Comparison of ENCODE assay signal across 16 mouse cellular contexts in the genomic region with DNA sequence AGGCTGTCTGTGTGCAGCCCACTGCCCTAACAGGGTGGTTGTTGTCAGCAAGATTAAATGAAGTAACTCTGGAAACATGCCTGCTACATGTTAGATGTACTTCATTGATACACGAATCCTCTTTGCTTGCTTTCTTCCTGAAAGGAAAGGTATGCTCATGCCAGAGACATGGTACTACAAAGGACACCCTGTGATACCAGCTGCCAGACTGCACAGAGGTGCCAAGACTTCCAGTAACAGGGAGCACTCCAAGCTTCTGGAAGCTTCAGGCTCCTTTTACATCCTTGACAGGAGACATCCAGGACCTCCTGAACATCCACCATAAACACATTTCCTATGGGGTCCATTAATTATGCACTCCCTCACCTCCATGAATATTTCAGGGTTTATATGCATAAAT.
"Had no signal": no experiment of that assay in that cellular context is flagged by ENCODE, and none has a peak within 500 bp of the region (broad histone marks: within the 10 kb centered on the region; RNA-seq: fewer than 3 reads in every experiment).

No protein-coding gene starts in this region.

- H3K4me1 ChIP-seq: limb, embryonic 10.5 days; liver, embryonic 15.5 days; megakaryocyte, embryonic 14.5 days; stomach, embryonic 15.5 days had no signal

- H3K9me3 ChIP-seq: limb, embryonic 10.5 days; liver, embryonic 15.5 days; stomach, embryonic 15.5 days had no signal

- H3K4me2 ChIP-seq: liver, embryonic 11.5 days; liver, embryonic 15.5 days; lung, embryonic 14.5 days; stomach, embryonic 15.5 days had no signal

- H3K9ac ChIP-seq: liver, embryonic 15.5 days; lung, embryonic 14.5 days; stomach, embryonic 15.5 days had no signal

- H3K4me3 ChIP-seq: limb, embryonic 10.5 days; liver, embryonic 15.5 days; megakaryocyte, embryonic 14.5 days; stomach, embryonic 15.5 days had no signal

- DNase-seq: kidney, adult 11 months; kidney, adult 9 months; kidney, postnatal 36 days; layer of hippocampus, adult 9-11 months; lung, embryonic 14.5 days; lung, postnatal 14 days; right cerebral cortex, postnatal 14 days; thymus, adult 2 months; thymus, postnatal 25 days had no signal

- H3K27me3 ChIP-seq: liver, embryonic 15.5 days; megakaryocyte, embryonic 14.5 days; stomach, embryonic 15.5 days had no signal

- H3K27ac ChIP-seq: kidney, postnatal 0 days; limb, embryonic 10.5 days; liver, embryonic 15.5 days; macrophage; stomach, embryonic 15.5 days had no signal

- H3K36me3 ChIP-seq: limb, embryonic 10.5 days; liver, embryonic 15.5 days; stomach, embryonic 15.5 days had no signal
